Mouse (Mus musculus) olfactory bulb, adult 2 months (tissue): Measurements from ENCODE around the gene Tceal9.

Experiments
- CTCF ChIP-seq: fragments of 200-500 bp; IDR thresholded peaks from 2 replicates; pipeline ENCODE4 v1.5.1; 2012; ENCODE audit warnings: low read depth, mild to moderate bottlenecking, low read length, moderate library complexity; ENCODE audit not compliant: insufficient read depth
- POLR2A ChIP-seq: fragments of 200-500 bp; IDR thresholded peaks from 2 replicates; pipeline ENCODE4 v1.6.1; 2012; ENCODE audit warnings: mild to moderate bottlenecking, low read depth, low read length, moderate library complexity; ENCODE audit not compliant: insufficient read depth

GRCm38 (mm10) chrX:136213396-136213795, 31.5 kb upstream of the Tceal9 start:
- TF ChIP-seq CTCF: no peak
- no peak for TF ChIP-seq POLR2A
